Mouse (Mus musculus): ENCODE data around the gene Vmn1r1.
"Not testable (repeated sequence)": the region's sequence is repeated elsewhere in the genome, so short reads cannot be mapped to it uniquely, and the experiment has no call there.

Vmn1r1 gene
- long read RNA-seq, experiment 1 = 0 reads
- long read RNA-seq, experiment 2 = 0 reads

DNA sequence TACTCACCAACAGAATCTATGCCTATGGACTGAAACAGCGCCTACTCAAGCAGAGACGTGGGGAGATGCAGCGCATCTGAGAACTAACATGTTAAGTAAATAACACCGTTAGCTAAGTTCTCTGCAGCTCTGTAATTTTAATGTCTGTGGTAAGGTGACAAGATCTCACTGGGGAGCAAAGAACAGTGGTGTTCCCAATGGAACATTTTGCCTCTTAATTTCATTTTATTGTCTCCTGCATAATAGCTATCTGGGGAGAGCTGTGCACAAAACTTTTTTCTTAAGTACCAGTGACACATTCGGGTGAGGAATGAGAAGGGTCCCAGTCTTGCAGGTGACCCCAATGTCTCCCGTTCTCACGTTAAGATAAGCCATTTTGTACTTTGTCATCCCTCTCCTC lies at the start of gene Vmn1r1:
Gene Vmn1r1, minus strand, starts transcription at position 101 of the 400 bp plus-strand sequence.
- intact Hi-C loops (cut with DNase I) = no loop called here

- intact Hi-C loops (cut with DNase I) = loop anchor here (2.0 kb wide), 1 partner anchor 14 kb away; no protein-coding TSS in a partner anchor
These were observed 46.0 kb upstream of the Vmn1r1 start for GRCm38 (mm10) chr1:182210322-182210721.

- intact Hi-C loops (cut with DNase I) = no loop called here
These were observed 28.3 kb upstream of the Vmn1r1 start for GRCm38 (mm10) chr1:182192581-182192980.

- intact Hi-C loops (cut with DNase I) = no loop called here
These were observed 27.7 kb upstream of the Vmn1r1 start for GRCm38 (mm10) chr1:182191816-182192545.

- intact Hi-C loops (cut with DNase I) = no loop called here
These were observed 26.9 kb upstream of the Vmn1r1 start for GRCm38 (mm10) chr1:182191181-182191580.

- intact Hi-C loops (cut with DNase I) = no loop called here
These were observed 25.6 kb upstream of the Vmn1r1 start for GRCm38 (mm10) chr1:182189669-182190440.

DNA sequence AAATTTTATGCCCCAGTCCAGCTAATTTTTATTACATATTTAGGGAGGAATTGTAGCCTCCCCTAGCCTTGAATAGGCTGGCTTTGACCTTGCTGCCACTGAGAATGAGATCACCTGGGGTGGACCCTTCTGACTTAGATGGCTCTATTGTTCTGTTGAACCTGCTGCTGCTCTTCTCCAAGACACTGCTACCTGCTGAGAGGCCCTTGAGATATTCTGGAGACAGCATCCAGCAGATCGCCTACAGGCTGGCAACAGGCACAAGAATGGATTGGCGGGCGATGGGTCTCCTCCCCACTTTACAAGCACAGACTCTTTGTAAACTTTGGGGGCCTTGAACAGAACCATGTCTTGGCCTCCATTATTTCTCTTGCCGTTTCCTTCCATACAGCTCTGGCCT lies 18.2 kb upstream of the Vmn1r1 start:
- intact Hi-C loops (cut with DNase I) = not testable (repeated sequence)

DNA sequence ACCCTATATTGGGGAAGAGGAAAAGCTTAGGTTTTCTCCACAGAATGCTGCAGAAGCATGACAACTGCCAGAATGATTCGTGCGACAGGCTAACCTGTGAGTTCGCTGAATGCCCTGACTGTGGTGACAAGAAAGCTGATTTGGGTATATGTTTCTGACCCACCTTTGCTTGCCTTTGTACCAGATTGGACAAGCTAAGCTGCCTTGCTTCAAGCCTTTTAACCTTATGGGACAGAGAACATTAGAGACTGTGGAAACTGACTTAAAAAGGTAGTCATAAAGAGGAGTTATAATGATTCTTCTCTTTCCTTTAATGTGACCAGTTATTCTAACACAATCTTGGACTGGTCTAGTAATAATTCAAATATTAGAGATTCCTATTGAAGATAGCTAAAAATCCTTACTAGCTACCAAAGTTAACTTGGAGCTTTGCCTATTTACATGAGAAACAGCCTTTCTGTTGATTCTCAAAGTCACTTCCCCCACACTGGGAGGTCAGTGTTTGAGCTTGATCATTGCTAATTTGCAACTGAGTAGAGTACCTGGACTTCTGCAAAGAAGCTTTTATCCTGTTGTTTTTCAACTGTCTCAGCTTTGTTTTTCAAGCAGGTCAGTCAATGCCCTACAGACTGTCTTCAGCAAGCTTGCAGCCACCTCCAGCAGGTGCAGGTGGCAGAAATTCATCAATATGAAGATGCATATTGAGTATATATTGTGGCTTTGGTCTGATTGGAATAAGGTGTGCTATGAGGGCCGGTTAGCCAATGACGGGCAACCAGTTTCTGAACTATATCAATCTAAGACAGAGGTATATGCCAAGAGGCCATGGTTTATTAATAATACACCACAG lies 17.4 kb upstream of the Vmn1r1 start:
- intact Hi-C loops (cut with DNase I) = no loop called here

- intact Hi-C loops (cut with DNase I) = not testable (repeated sequence)
These were observed 12.7 kb upstream of the Vmn1r1 start for GRCm38 (mm10) chr1:182176985-182177384.

DNA sequence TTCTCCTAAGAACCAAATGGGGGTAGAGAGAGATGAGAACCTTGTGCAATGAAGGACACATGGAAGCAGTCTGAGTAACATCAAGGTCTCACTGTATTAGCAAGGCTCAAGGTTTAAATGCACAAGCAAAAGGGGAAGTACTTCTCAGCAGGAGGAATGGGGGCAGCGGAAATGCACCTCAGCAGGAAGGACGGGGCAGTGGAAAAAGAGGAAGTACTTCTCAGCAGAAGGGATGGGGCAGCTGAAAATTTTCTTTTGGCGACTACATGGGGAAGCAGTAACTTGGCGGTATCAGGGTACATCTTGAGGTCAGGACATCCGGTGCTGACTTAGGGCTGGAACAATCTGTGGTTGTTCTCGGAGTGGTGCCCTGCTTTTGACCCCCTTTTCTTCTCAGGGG lies 5.9 kb upstream of the Vmn1r1 start:
- intact Hi-C loops (cut with DNase I) = not testable (repeated sequence)

DNA sequence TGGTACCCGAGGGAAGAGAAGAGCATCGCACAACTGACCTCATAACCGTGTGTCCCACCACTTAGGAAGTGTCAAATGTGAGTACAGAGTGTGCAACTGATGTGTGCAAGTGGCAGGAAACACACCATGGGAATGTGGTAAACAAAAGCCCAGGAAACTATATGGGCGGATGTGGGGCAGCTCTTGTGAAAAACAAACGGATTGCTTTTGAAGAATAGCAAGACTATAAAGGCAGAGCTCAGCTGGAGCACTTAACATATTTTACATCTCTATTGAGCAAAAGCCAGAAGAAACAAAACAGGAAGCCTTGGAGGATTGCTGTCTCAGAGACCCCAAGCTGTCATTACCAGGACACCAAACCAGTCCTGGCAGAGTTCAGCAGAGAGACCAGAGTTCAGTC lies 1.3 kb downstream of the Vmn1r1 start:
- intact Hi-C loops (cut with DNase I) = no loop called here

GRCm38 (mm10) chr1:182159575-182159974 lies 4.7 kb downstream of the Vmn1r1 start:
- intact Hi-C loops (cut with DNase I) = no loop called here

DNA sequence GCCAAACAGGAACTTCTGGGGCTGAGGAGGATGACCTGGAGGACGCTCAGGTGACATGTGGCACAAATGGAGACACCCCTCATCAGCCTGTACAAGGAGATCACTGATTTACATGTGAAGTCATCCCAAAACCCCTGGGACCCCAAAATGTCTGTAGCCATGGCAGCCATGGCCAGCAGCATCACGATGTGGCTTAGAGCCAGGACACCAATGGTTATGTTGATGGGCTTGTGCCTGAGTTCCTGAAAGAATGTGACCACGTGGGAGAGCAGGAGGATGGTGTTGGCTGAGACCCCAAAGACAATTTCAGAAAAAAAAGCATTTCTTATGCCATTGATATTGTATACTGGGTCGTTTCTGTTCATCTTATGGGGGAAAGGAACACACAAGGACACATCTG lies 6.6 kb downstream of the Vmn1r1 start:
- intact Hi-C loops (cut with DNase I) = no loop called here

DNA sequence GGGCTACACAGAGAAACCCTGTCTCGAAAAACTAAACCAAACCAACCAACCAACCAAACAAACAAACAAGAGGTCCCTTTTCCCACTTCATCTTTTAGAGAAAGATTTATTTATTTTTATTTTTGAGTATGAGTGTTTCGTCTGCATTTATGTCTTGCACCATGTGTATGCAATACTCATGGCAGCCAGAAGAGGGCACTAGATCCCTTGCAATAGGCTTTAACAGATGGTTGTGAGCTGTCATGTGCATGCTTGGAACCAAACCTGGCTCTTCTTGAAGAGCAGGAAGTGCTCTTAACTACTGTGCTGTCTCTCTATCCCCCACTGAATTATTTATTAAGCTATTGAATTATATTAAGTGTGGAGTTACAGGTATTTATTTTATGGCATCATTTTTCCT lies 14.3 kb downstream of the Vmn1r1 start:
- intact Hi-C loops (cut with DNase I) = no loop called here

- intact Hi-C loops (cut with DNase I) = no loop called here
These were observed 15.3 kb downstream of the Vmn1r1 start for GRCm38 (mm10) chr1:182148864-182149514.

GRCm38 (mm10) chr1:182145546-182145945 lies 18.7 kb downstream of the Vmn1r1 start:
- intact Hi-C loops (cut with DNase I) = no loop called here

- intact Hi-C loops (cut with DNase I) = no loop called here
These were observed 21.0 kb downstream of the Vmn1r1 start for GRCm38 (mm10) chr1:182143288-182143687.

GRCm38 (mm10) chr1:182142725-182143124 lies 21.6 kb downstream of the Vmn1r1 start:
- intact Hi-C loops (cut with DNase I) = no loop called here

GRCm38 (mm10) chr1:182140370-182140769 lies 23.9 kb downstream of the Vmn1r1 start:
- intact Hi-C loops (cut with DNase I) = loop anchor here (2.0 kb wide), 1 partner anchor 252 kb away; no protein-coding TSS in a partner anchor

DNA sequence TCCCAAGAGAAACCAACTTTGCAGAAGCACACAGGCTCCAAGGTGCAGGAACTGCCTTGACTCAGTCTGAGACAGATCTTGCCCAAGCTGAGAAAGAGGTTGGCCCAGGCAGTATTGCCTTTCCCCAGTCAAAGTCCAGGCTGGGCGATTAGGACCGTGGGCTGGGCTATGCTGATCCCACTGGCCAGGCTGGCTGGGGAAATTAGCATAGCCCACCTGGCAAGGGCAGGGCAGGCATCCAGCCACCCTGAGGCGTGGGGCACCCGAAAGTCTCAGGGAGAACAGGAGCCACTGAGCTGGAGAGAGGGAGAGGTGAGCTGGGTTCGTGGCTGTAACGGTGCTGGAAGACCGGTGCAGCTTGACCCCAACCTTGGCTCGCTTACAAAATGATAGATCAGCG lies 24.3 kb downstream of the Vmn1r1 start:
- intact Hi-C loops (cut with DNase I) = loop anchor here (2.0 kb wide), 1 partner anchor 251 kb away; no protein-coding TSS in a partner anchor

DNA sequence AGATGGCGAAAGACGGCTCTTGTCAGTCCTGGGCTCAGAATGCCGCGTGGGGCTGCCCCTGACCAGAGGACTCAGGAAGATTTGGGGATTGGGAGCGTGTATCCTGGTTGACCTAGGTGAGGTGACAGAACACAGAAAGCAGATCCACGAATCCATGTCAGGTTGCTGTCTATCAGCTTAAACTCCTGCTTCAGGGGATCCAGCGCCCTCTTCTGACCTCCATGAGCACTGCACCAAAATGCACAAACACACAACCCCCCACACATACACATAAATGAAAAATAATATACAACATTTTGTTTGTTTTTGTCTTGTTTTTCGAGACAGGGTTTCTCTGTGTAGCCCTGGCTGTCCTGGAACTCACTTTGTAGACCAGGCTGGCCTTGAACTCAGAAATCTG lies 26.1 kb downstream of the Vmn1r1 start:
- intact Hi-C loops (cut with DNase I) = no loop called here
